In genomic region chr15:101929087-101929486, GRCm38 (mm10) we compare ENCODE assay signal across 11 mouse cellular contexts. TPM values are rescaled to one million over a fixed set of nuclear protein-coding genes. Genes with fewer than 3 reads are reported as not detected.
DNase-seq lines count a peak whose midpoint lies in the region; ATAC-seq lines count a peak whose summit lies in the region.
"Had no signal": no experiment of that assay in that cellular context is flagged by ENCODE, and none has a peak within 500 bp of the region (broad histone marks: within the 10 kb centered on the region; RNA-seq: fewer than 3 reads in every experiment).

No protein-coding gene starts in this region.

- no peak overlapping the region for H3K27ac ChIP-seq in heart, embryonic 11.5 days (ENCODE audit: low read depth, low read length)
- no peak overlapping the region for H3K27ac ChIP-seq in lung, embryonic 16.5 days (ENCODE audit: low read length)
- no peak overlapping the region for H3K27ac ChIP-seq in embryonic facial prominence, embryonic 14.5 days (replicated peaks; ENCODE audit: low read depth, low read length)
- H3K27ac ChIP-seq in liver, embryonic 13.5 days: no peak overlapping the region
- H3K27ac ChIP-seq: midbrain, embryonic 13.5 days had no signal

- peak overlapping the region; percentile 32 for H3K4me3 ChIP-seq in heart, embryonic 11.5 days (ENCODE audit: low read depth, low read length)
- no peak overlapping the region; the same call in 1 of the 2 replicates for H3K4me3 ChIP-seq in lung, embryonic 16.5 days (ENCODE audit: low read length)
- no peak overlapping the region for H3K4me3 ChIP-seq in embryonic facial prominence, embryonic 14.5 days (ENCODE audit: low read depth, low read length)
- no peak overlapping the region for H3K4me3 ChIP-seq in liver, embryonic 13.5 days (replicated peaks)

- H3K27me3 ChIP-seq in heart, embryonic 11.5 days (ENCODE audit: control insufficient read depth, insufficient read depth, low read length): 0 out of 2 replicates have a peak, but pooled peaks cover 7% of the 10 kb centered on the region
- peaks cover 4% of the 10 kb centered on the region; the same call in 1 of the 2 replicates for H3K27me3 ChIP-seq in lung, embryonic 16.5 days (ENCODE audit: control insufficient read depth, insufficient read depth, low read depth, low read length)
- peaks cover 13% of the 10 kb centered on the region; the same call in 1 of the 2 replicates for H3K27me3 ChIP-seq in embryonic facial prominence, embryonic 14.5 days (replicated peaks; ENCODE audit: control insufficient read depth, insufficient read depth, low read length)
- H3K27me3 ChIP-seq in liver, embryonic 13.5 days: peaks cover 43% of the 10 kb centered on the region

- H3K4me1 ChIP-seq in heart, embryonic 11.5 days (ENCODE audit: control insufficient read depth, insufficient read depth, low read length): 0 out of 2 replicates have a peak, but pooled peaks cover 14% of the 10 kb centered on the region
- peaks cover 12% of the 10 kb centered on the region for H3K4me1 ChIP-seq in lung, embryonic 16.5 days (replicated peaks; ENCODE audit: control insufficient read depth, insufficient read depth, low read length)
- peaks cover 7% of the 10 kb centered on the region for H3K4me1 ChIP-seq in embryonic facial prominence, embryonic 14.5 days (ENCODE audit: control insufficient read depth, insufficient read depth, low read length)
- peaks cover 10% of the 10 kb centered on the region; the same call in 1 of the 2 replicates for H3K4me1 ChIP-seq in liver, embryonic 13.5 days (replicated peaks)

- WGBS in heart, embryonic 11.5 days (ENCODE audit: insufficient replicate concordance): 7% methylated on average over 9 of the region's 9 CpGs
- WGBS in lung, embryonic 16.5 days: 8% methylated on average over 9 of the region's 9 CpGs
- 16% methylated on average over 6 of the region's 9 CpGs for WGBS in embryonic facial prominence, embryonic 14.5 days
- 12% methylated on average over 9 of the region's 9 CpGs for WGBS in liver, embryonic 13.5 days (ENCODE audit: insufficient replicate concordance)

- H3K9ac ChIP-seq in heart, embryonic 11.5 days (ENCODE audit: low read depth, low read length): 0 out of 2 replicates have a peak overlapping the region, but pooled peaks have one; percentile 55
- H3K9ac ChIP-seq in lung, embryonic 16.5 days (ENCODE audit: low read length): no peak overlapping the region
- H3K9ac ChIP-seq in embryonic facial prominence, embryonic 14.5 days (ENCODE audit: low read depth, low read length): peak overlapping the region; percentile 35; the same call in 1 of the 2 replicates
- no peak overlapping the region for H3K9ac ChIP-seq in liver, embryonic 13.5 days
- H3K9ac ChIP-seq: midbrain, embryonic 13.5 days had no signal

- no peak for DNase-seq in heart, adult 8-10 months (ENCODE audit: low spot score)
- no peak for DNase-seq in lung, postnatal 25 days (ENCODE audit: low spot score)
- no peak for DNase-seq in embryonic facial prominence, embryonic 14.5 days (ENCODE audit: low spot score)
- no peak for DNase-seq in liver, embryonic 13.5 days
- DNase-seq in frontal cortex, adult 2 months (ENCODE audit: extremely low spot score in 1 of 2, low spot score in 1 of 2): no peak
- DNase-seq in retina, postnatal 1 day: no peak

- ATAC-seq in heart, embryonic 11.5 days (replicated peaks; ENCODE audit: insufficient number of reproducible peaks, low FRiP score, low TSS enrichment): no peak
- ATAC-seq in lung, embryonic 16.5 days (ENCODE audit: low read depth): no peak
- ATAC-seq in embryonic facial prominence, embryonic 14.5 days (ENCODE audit: low read depth): no peak
- no peak for ATAC-seq in liver, embryonic 13.5 days (ENCODE audit: low read depth)
- ATAC-seq: CD4-positive, CD25-positive, alpha-beta regulatory T cell, adult 4 months; midbrain, embryonic 13.5 days had no signal

- H3K9me3 ChIP-seq in heart, embryonic 11.5 days (replicated peaks; ENCODE audit: control insufficient read depth, low read length): no peaks in the 10 kb centered on the region
- no peaks in the 10 kb centered on the region for H3K9me3 ChIP-seq in lung, embryonic 16.5 days (ENCODE audit: control insufficient read depth, low read length)
- no peaks in the 10 kb centered on the region for H3K9me3 ChIP-seq in embryonic facial prominence, embryonic 14.5 days (ENCODE audit: control insufficient read depth, low read length)
- H3K9me3 ChIP-seq in liver, embryonic 13.5 days (replicated peaks): no peaks in the 10 kb centered on the region
- H3K9me3 ChIP-seq: midbrain, embryonic 13.5 days had no signal

- no peaks in the 10 kb centered on the region for H3K36me3 ChIP-seq in heart, embryonic 11.5 days (ENCODE audit: control insufficient read depth, insufficient read depth, low read length)
- no peaks in the 10 kb centered on the region for H3K36me3 ChIP-seq in lung, embryonic 16.5 days (ENCODE audit: control insufficient read depth, insufficient read depth, low read length)
- H3K36me3 ChIP-seq in embryonic facial prominence, embryonic 14.5 days (ENCODE audit: control insufficient read depth, insufficient read depth, low read length): no peaks in the 10 kb centered on the region
- no peaks in the 10 kb centered on the region for H3K36me3 ChIP-seq in liver, embryonic 13.5 days
- H3K36me3 ChIP-seq: midbrain, embryonic 13.5 days had no signal

- peak overlapping the region; percentile 70 for H3K4me2 ChIP-seq in heart, embryonic 11.5 days
- peak overlapping the region; percentile 44; the same call in 1 of the 2 replicates for H3K4me2 ChIP-seq in lung, embryonic 16.5 days (ENCODE audit: low read depth, low read length)
- H3K4me2 ChIP-seq in embryonic facial prominence, embryonic 14.5 days (ENCODE audit: low read depth, low read length): peak overlapping the region; percentile 54; the same call in 1 of the 2 replicates
- peak overlapping the region; percentile 33 for H3K4me2 ChIP-seq in liver, embryonic 13.5 days

RNA-seq across cellular contexts. Expression of gene Krt4, which starts 4.6 kb away (rescaled TPM):
- polyA plus RNA-seq in heart, embryonic 11.5 days (2014; fragmentation: Nextera tagmentation; extraction: Ambion mirVana): 0.07 TPM in 1 of 2 replicates, not detected in the other
- total RNA-seq in heart, adult 8-10 months (2022): not detected
- 14.2 and 23.3 TPM in 2 replicates for polyA plus RNA-seq in lung, embryonic 16.5 days (2015; fragmentation: Nextera tagmentation; extraction: Ambion mirVana)
- 66.3 and 145 TPM in 2 replicates for polyA plus RNA-seq in embryonic facial prominence, embryonic 14.5 days (2014; fragmentation: Nextera tagmentation; extraction: Ambion mirVana)
- polyA plus RNA-seq in liver, embryonic 13.5 days (2015; fragmentation: Nextera tagmentation; extraction: Ambion mirVana): 0.15 and 0.32 TPM in 2 replicates
- polyA plus RNA-seq in frontal cortex, adult 2 months (2012; rRNA removed): not detected in 2 replicates
- total RNA-seq: gastrocnemius, adult 18-20 months had no signal
- polyA plus RNA-seq: CD4-positive, CD25-positive, alpha-beta regulatory T cell, adult 4 months had no signal

RNA-seq across cellular contexts. Expression of gene Krt79, which starts 11.0 kb away (rescaled TPM):
- 1.2 and 1.7 TPM in 2 replicates for polyA plus RNA-seq in heart, embryonic 11.5 days (2014; fragmentation: Nextera tagmentation; extraction: Ambion mirVana)
- total RNA-seq in heart, adult 8-10 months (2022): not detected
- 0.80 and 1.2 TPM in 2 replicates for polyA plus RNA-seq in lung, embryonic 16.5 days (2015; fragmentation: Nextera tagmentation; extraction: Ambion mirVana)
- 8.9 and 9.2 TPM in 2 replicates for polyA plus RNA-seq in embryonic facial prominence, embryonic 14.5 days (2014; fragmentation: Nextera tagmentation; extraction: Ambion mirVana)
- polyA plus RNA-seq in liver, embryonic 13.5 days (2015; fragmentation: Nextera tagmentation; extraction: Ambion mirVana): not detected in 2 replicates
- polyA plus RNA-seq in frontal cortex, adult 2 months (2012; rRNA removed): 0.34 TPM in 1 of 2 replicates, not detected in the other
- polyA plus RNA-seq: CD4-positive, CD25-positive, alpha-beta regulatory T cell, adult 4 months had no signal

RNA-seq across cellular contexts. Expression of gene Krt78, which starts 25.0 kb away (rescaled TPM):
- not detected in 2 replicates for polyA plus RNA-seq in heart, embryonic 11.5 days (2014; fragmentation: Nextera tagmentation; extraction: Ambion mirVana)
- under 1 TPM in 1 of 4 experiments, not detected in 3; 0.06 TPM for total RNA-seq in heart, adult 8-10 months (2022)
- polyA plus RNA-seq in lung, embryonic 16.5 days (2015; fragmentation: Nextera tagmentation; extraction: Ambion mirVana): 0.10 and 0.21 TPM in 2 replicates
- 0.25 and 1.7 TPM in 2 replicates for polyA plus RNA-seq in embryonic facial prominence, embryonic 14.5 days (2014; fragmentation: Nextera tagmentation; extraction: Ambion mirVana)
- polyA plus RNA-seq in liver, embryonic 13.5 days (2015; fragmentation: Nextera tagmentation; extraction: Ambion mirVana): 0.03 TPM in 1 of 2 replicates, not detected in the other
- not detected in 2 replicates for polyA plus RNA-seq in frontal cortex, adult 2 months (2012; rRNA removed)
- total RNA-seq: gastrocnemius, adult 18-20 months had no signal
- polyA plus RNA-seq: CD4-positive, CD25-positive, alpha-beta regulatory T cell, adult 4 months; midbrain, embryonic 13.5 days had no signal

RNA-seq across cellular contexts. Expression of gene Krt76, which starts 36.4 kb away (rescaled TPM):
- not detected in 2 replicates for polyA plus RNA-seq in heart, embryonic 11.5 days (2014; fragmentation: Nextera tagmentation; extraction: Ambion mirVana)
- total RNA-seq in heart, adult 8-10 months (2022): not detected
- not detected in 2 replicates for polyA plus RNA-seq in lung, embryonic 16.5 days (2015; fragmentation: Nextera tagmentation; extraction: Ambion mirVana)
- polyA plus RNA-seq in embryonic facial prominence, embryonic 14.5 days (2014; fragmentation: Nextera tagmentation; extraction: Ambion mirVana): 0.31 and 0.68 TPM in 2 replicates
- polyA plus RNA-seq in liver, embryonic 13.5 days (2015; fragmentation: Nextera tagmentation; extraction: Ambion mirVana): not detected in 2 replicates
- polyA plus RNA-seq in frontal cortex, adult 2 months (2012; rRNA removed): not detected in 2 replicates
- total RNA-seq: gastrocnemius, adult 18-20 months had no signal
- polyA plus RNA-seq: CD4-positive, CD25-positive, alpha-beta regulatory T cell, adult 4 months; midbrain, embryonic 13.5 days had no signal

RNA-seq across cellular contexts. Expression of gene Krt77, which starts 59.6 kb away (rescaled TPM):
- not detected in 2 replicates for polyA plus RNA-seq in heart, embryonic 11.5 days (2014; fragmentation: Nextera tagmentation; extraction: Ambion mirVana)
- total RNA-seq in heart, adult 8-10 months (2022): not detected
- polyA plus RNA-seq in lung, embryonic 16.5 days (2015; fragmentation: Nextera tagmentation; extraction: Ambion mirVana): 1.0 TPM in 1 of 2 replicates, not detected in the other
- polyA plus RNA-seq in embryonic facial prominence, embryonic 14.5 days (2014; fragmentation: Nextera tagmentation; extraction: Ambion mirVana): 14.6 and 20.3 TPM in 2 replicates
- polyA plus RNA-seq in liver, embryonic 13.5 days (2015; fragmentation: Nextera tagmentation; extraction: Ambion mirVana): not detected in 2 replicates
- 5.6 and 9.1 TPM in 2 replicates for polyA plus RNA-seq in frontal cortex, adult 2 months (2012; rRNA removed)
- total RNA-seq: gastrocnemius, adult 18-20 months had no signal
- polyA plus RNA-seq: CD4-positive, CD25-positive, alpha-beta regulatory T cell, adult 4 months; midbrain, embryonic 13.5 days had no signal

Comparison
In these comparisons a context has a peak if more than half of its experiments do, and no peak if none do; other contexts are left out.
1. H3K9ac ChIP-seq: peak in heart, embryonic 11.5 days (single experiment) and embryonic facial prominence, embryonic 14.5 days (single experiment); none in lung, embryonic 16.5 days (single experiment) and liver, embryonic 13.5 days (single experiment).
2. RNA of gene Krt4, which starts 4.6 kb away (polyA plus RNA-seq): 66.3 to 145 TPM in embryonic facial prominence, embryonic 14.5 days and 14.2 to 23.3 TPM in lung, embryonic 16.5 days; 0.15 to 0.32 TPM in liver, embryonic 13.5 days, 0.07 TPM in heart, embryonic 11.5 days and not detected in frontal cortex, adult 2 months; every median in the first group is over 10 times any median in the second.
3. Peak in every context shown above with its lines, with median percentiles within 50 percentile points of each other: H3K4me2 ChIP-seq.